Mouse (Mus musculus) CD4-positive helper T cell, adult 2 months (primary cell): ENCODE results near the gene B430305J03Rik.

Experiments
- DNase-seq: peaks from one replicate; pipeline ENCODE4 v3.0.0-alpha.2; 2012; ENCODE audit warnings: low read depth, missing footprints, low spot score

Gene B430305J03Rik

DNA sequence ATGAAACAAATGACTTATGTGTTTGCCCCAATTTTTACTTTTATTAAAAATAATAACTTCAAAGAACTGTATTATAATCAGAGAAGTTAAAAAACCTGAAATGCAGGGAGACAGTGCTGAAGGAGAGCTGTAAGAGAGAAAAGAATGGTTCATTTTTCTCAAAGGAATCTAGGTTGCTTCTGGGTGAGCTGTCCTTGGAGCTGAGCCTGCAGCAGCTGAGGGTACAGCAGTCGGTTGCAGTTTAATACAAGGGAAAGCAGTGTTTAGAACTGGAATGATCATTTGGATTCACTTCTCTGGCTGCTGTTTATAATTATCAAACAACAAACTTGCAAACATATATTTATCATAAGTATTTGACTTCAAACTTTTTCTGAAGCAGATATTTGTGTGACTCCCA lies 16.3 kb downstream of the B430305J03Rik start:
- no peak for DNase-seq

DNA sequence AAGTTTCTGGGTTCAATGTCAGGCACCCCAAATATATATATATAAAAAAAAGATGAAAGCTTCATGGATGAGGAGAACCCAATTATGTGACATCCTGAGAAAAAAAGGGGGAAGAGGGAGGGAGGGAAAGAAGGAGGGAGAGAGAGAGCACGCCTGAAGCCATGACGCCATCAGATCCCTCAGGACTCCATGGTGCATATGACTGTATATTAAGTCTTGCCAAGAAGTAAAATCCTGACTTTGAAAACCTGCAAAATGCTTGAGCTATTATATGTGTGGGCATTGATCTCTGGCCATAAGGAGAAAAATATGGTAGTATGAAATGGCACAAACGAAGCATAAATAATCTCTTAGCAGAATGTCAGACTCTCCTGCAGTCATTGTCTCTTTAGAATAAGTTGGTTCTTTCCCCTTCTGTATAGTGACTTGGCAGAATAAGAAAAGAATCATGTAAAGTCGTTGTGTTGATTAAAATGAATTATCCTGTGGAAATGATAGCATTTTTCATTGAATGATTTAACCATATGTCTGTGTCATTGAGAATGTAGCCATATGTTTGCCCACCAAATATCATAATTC lies 17.6 kb downstream of the B430305J03Rik start:
- DNase-seq, result no peak

DNA sequence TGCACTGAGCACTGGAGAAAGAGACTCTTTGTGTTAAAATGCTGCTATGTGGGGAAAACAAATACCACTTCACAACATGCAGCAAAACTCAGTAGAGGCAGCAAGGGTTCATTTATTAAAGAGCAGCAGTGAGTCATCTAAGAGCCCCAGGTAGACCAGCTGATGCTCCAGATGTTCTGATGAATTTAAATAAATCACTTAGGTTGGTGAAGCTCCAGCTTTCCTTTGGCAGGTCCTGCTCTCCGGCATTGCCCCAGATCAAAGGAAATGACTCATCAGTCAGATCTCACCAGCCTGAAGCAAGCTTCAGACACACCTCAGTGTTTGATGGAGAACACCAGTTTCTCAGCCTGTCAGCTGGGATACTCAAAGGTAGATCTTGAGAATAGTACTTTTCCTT lies 20.1 kb downstream of the B430305J03Rik start:
- DNase-seq, result no peak

DNA sequence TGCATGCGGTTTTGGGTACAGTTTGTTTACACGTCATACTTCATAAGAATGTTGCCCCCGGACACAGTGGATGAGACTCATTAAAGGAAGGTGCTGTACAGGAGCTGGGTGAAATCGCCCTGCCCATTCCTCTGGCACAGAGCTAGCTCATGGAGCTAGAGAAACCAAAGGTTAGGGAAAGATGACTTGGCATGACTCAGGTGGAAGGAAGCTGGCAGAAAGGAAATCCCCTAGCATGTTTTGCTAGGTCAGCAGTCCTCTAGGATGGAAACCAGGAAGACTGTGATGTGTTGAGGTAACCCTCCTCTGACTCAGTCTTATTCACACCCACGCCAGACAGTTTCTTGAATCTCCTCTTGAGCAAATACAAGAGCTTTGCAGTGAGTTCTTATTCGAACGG lies 21.7 kb downstream of the B430305J03Rik start:
- DNase-seq, result no peak

DNA sequence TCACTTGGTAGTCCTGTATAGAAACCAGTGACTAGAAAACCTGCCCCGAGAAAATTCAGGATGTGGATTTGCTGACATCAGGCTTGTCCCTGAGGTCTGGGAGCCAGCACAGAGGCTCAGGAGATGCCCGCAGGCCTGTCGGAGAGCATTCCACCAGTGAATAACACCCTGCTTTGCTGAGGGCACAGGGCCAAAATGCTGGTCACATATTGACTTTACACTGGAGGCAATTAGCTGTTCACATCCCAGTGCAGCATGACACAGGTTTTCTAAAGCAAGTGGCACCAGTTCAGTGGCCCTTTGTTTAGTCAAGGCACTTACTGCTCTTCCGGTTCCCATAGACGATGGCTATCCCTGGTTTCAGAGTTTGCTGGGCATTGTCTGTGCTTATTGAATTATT lies 25.4 kb downstream of the B430305J03Rik start:
- DNase-seq, result no peak

DNA sequence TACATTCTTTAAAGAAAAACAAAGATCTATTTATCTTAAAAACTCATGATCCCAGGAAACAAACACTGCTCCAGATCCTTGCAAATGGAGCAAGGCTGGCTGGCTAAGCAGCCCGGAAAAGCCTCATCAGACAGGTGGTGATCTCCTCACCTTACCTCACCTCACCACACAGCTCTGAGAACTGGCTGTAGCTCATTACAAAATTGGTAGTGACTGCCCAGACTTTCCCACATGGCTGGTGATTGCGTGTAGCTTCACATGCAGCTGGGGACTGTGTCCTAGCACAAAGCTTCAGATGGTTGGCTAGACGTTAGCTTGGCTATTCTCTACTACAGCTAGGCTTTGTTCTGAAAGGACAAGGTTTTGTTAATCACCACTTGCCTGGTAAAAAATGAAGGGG lies 28.5 kb downstream of the B430305J03Rik start:
- DNase-seq, result no peak

DNA sequence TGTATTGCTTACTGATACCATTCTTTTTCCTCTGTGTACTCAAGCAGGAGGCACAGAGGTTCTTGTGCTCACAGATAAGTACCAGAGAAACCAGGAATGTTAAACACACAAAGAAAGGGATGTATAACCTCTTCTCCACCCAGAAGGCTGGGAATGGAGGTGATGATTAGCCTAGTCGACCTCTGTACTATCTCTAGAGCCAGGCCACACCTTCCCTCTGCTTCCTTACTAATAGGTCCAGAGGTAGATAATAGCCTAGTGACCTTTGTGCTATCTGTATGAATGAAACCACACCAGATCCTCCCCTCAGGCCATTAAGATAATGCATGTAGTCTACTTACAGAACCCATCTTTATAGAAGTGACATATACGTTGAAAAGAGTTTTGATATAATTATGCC lies 29.5 kb downstream of the B430305J03Rik start:
- no peak for DNase-seq

DNA sequence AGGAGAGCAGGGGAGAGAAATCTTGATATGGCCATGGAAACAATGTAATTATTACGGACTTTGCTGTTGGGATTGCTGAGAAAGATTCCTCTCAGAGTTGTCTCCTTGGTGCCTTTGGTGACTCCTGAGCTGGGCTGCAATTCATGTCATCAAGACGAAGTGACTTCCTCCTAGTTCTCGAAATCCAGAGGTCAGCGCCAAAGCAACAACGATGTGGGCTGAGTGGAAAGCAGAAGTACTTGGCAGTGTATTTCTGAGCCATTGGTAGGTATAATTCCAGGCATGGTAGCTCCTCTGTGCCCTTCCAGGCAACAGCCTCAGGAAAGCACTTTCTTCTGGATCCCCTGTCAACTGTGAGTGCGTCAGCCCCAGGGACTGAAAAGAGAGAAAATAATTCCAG lies 44.1 kb downstream of the B430305J03Rik start:
- DNase-seq, result no peak

DNA sequence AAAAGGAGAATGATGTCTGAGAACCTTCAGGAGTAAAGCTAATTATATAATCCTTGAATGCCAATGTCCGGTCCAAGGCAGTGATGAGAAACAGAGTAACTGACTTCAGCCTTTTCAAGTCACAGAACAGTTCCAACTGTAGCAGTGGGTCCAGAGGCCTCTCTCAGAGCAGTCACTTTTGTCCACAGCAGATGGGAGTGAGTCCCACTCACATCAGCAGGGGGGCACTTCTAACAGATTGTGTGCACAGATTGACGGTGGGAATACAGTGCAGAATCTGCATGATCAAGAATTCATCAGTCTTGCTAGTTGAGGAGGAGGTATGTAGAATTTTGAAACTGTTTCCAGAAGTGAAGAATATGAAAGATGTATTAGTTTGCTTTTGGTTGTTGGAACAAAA lies 45.7 kb downstream of the B430305J03Rik start:
- no peak for DNase-seq

DNA sequence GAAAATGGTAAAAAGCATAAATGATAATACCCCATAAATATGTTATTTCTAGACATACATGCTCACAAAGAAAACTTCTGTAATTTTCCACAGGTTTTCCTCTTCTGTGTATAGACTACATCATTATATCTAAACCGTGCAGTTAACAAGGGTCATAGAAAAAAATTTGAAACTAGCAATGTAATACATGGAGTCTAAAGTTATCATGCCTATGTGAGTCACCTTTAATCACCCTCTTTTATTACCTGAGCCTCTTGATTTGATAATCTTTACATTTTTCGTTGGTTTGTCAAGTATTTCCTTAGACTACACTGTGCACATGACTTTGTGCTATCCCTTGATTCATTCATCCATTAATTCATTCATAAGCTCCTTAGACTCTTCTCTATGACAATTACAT lies 50.7 kb downstream of the B430305J03Rik start:
- no peak for DNase-seq
